Mouse (Mus musculus): Measurements from ENCODE around the gene Sun2.

DNA sequence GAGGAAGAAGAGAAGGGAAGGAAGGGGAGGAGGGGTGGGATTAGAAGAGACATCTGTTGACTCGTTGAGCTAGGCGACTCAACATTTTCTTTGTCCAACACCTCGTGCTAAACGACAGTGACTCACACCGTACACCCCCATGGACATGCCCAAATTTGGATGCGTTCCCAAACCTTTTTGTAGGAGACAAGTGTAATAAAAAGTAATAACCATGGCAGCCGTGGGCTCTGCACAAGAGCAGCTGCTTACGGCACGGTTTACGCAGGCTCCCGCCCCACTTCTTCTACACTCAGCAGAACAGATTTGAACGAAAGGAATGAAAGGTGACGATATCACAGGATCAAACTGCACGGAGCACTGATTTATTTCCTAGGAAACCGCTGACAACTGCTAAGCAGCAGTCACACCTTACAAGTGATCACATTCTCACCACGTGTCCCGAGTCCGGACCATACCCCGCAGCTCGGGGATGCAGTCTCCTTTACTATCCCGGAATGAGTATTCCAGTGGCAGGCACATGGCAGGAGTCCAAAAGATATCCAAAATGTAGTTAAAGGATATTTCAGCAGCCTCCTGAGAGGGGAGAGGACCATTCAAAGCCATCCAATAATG, 28.4 kb upstream of the Sun2 start:
- TF ChIP-seq CTCF (IDR thresholded peaks at IDR 0.05; ENCODE audit: low read depth) (no peak), EP300 (IDR thresholded peaks at IDR 0.05; ENCODE audit: low read depth) (no peak)
